ENCODE assay signal across 7 mouse cellular contexts in genomic region chr4:152115921-152116612, GRCm38 (mm10). TPM values are rescaled to one million over a fixed set of nuclear protein-coding genes. Genes with fewer than 3 reads are reported as not detected.
DNase-seq lines count a peak whose midpoint lies in the region; ATAC-seq and TF ChIP-seq lines count a peak whose summit lies in the region.

Gene Tnfrsf25 (plus strand): TSS chr4:152115934.

- no peak for TF ChIP-seq POLR2A in lung, adult 2 months (IDR thresholded peaks at IDR 0.05; ENCODE audit: borderline replicate concordance, extremely low read depth, low read depth, low read length)
- no peak for TF ChIP-seq POLR2A in small intestine, adult 2 months (IDR thresholded peaks at IDR 0.05; ENCODE audit: low read depth, low read length)

- peaks cover 15% of the 10 kb centered on the region for H3K27me3 ChIP-seq in lung, postnatal 0 days (replicated peaks; ENCODE audit: insufficient read depth, low read length)
- H3K27me3 ChIP-seq in forebrain, postnatal 0 days (ENCODE audit: insufficient read depth, low read length): peaks cover 60% of the 10 kb centered on the region
- peaks cover 75% of the 10 kb centered on the region for H3K27me3 ChIP-seq in limb, embryonic 15.5 days
- peaks cover 28% of the 10 kb centered on the region for H3K27me3 ChIP-seq in small intestine, adult 2 months (ENCODE audit: control insufficient read depth, insufficient read depth, low read length)

- TF ChIP-seq EP300 in lung, postnatal 0 days (IDR thresholded peaks at IDR 0.05): no peak

- TF ChIP-seq CTCF in lung, postnatal 0 days (IDR thresholded peaks at IDR 0.05): no peak
- TF ChIP-seq CTCF in lung, adult 2 months (IDR thresholded peaks at IDR 0.05; ENCODE audit: insufficient read depth, low read length): no peak
- no peak for TF ChIP-seq CTCF in forebrain, postnatal 0 days (IDR thresholded peaks at IDR 0.05; ENCODE audit: low read depth)
- no peak for TF ChIP-seq CTCF in small intestine, adult 2 months (IDR thresholded peaks at IDR 0.05; ENCODE audit: extremely low read depth, insufficient read length, insufficient replicate concordance, low read depth, low read length)

- WGBS in lung, postnatal 0 days: 9% methylated on average over 28 of the region's 30 CpGs
- 17% methylated on average over 30 of the region's 30 CpGs for WGBS in lung, adult 2 months
- WGBS in forebrain, postnatal 0 days: 7% methylated on average over 30 of the region's 30 CpGs
- 4% methylated on average over 30 of the region's 30 CpGs for WGBS in limb, embryonic 15.5 days
- WGBS in small intestine, adult 2 months: 21% methylated on average over 30 of the region's 30 CpGs

- H3K36me3 ChIP-seq in lung, postnatal 0 days (ENCODE audit: insufficient read depth, low read length): peaks cover 8% of the 10 kb centered on the region; the same call in 1 of the 2 replicates
- peaks cover 24% of the 10 kb centered on the region for H3K36me3 ChIP-seq in forebrain, postnatal 0 days (ENCODE audit: insufficient read depth)
- H3K36me3 ChIP-seq in limb, embryonic 15.5 days: peaks cover 41% of the 10 kb centered on the region
- H3K36me3 ChIP-seq in small intestine, adult 2 months (ENCODE audit: control insufficient read depth, insufficient read depth, low read length): 0 out of 2 replicates have a peak, but pooled peaks cover 1% of the 10 kb centered on the region

- H3K4me2 ChIP-seq in lung, postnatal 0 days (replicated peaks; ENCODE audit: low read depth, low read length): peak within 1 kb of the TSS; percentile 35
- no peak within 1 kb of the TSS for H3K4me2 ChIP-seq in forebrain, postnatal 0 days (ENCODE audit: low read depth)
- peak within 1 kb of the TSS; percentile 37 for H3K4me2 ChIP-seq in limb, embryonic 15.5 days

- peak; percentile 35 for DNase-seq in lung, postnatal 0 days (ENCODE audit: low spot score)
- no peak for DNase-seq in lung, adult 2 months
- DNase-seq in forebrain, postnatal 0 days: no peak
- no peak for DNase-seq in frontal cortex, postnatal 36 days (ENCODE audit: low spot score in 2 of 2)
- DNase-seq in frontal cortex, postnatal 10 days (ENCODE audit: low spot score in 2 of 2): no peak

- no peak within 1 kb of the TSS; the same call in 1 of the 2 replicates for H3K4me3 ChIP-seq in lung, postnatal 0 days (ENCODE audit: low read depth, low read length)
- no peak within 1 kb of the TSS for H3K4me3 ChIP-seq in lung, adult 2 months (replicated peaks; ENCODE audit: extremely low read depth, low read depth, low read length)
- no peak within 1 kb of the TSS for H3K4me3 ChIP-seq in forebrain, postnatal 0 days (ENCODE audit: low read depth, low read length)
- peak within 1 kb of the TSS; percentile 9 for H3K4me3 ChIP-seq in limb, embryonic 15.5 days
- H3K4me3 ChIP-seq in small intestine, adult 2 months (ENCODE audit: low read depth, low read length): peak within 1 kb of the TSS; percentile 26

- ATAC-seq in lung, postnatal 0 days: peak; percentile 23; the same call in 1 of the 2 replicates
- ATAC-seq in forebrain, postnatal 0 days: peak; percentile 19; the same call in 1 of the 2 replicates
- no peak for ATAC-seq in limb, embryonic 15.5 days (ENCODE audit: insufficient number of reproducible peaks, low FRiP score, low TSS enrichment, low read depth)

- no peaks in the 10 kb centered on the region for H3K9me3 ChIP-seq in lung, postnatal 0 days (ENCODE audit: low read length)
- no peaks in the 10 kb centered on the region for H3K9me3 ChIP-seq in forebrain, postnatal 0 days (ENCODE audit: low read length)
- H3K9me3 ChIP-seq in limb, embryonic 15.5 days: no peaks in the 10 kb centered on the region

- H3K4me1 ChIP-seq in lung, postnatal 0 days (ENCODE audit: insufficient read depth, low read depth, low read length): peaks cover 25% of the 10 kb centered on the region
- H3K4me1 ChIP-seq in lung, adult 2 months (ENCODE audit: control insufficient read depth, insufficient read depth, low read length): peaks cover 12% of the 10 kb centered on the region; the same call in 1 of the 2 replicates
- H3K4me1 ChIP-seq in forebrain, postnatal 0 days (ENCODE audit: insufficient read depth): peaks cover 11% of the 10 kb centered on the region; the same call in 1 of the 2 replicates
- peaks cover 30% of the 10 kb centered on the region for H3K4me1 ChIP-seq in limb, embryonic 15.5 days
- peaks cover 2% of the 10 kb centered on the region; the same call in 1 of the 2 replicates for H3K4me1 ChIP-seq in small intestine, adult 2 months (ENCODE audit: control insufficient read depth, insufficient read depth, insufficient read length, low read length)

- H3K27ac ChIP-seq in lung, postnatal 0 days (ENCODE audit: low read length): no peak within 1 kb of the TSS
- H3K27ac ChIP-seq in forebrain, postnatal 0 days (ENCODE audit: low read depth, low read length): no peak within 1 kb of the TSS
- H3K27ac ChIP-seq in limb, embryonic 15.5 days: no peak within 1 kb of the TSS
- no peak within 1 kb of the TSS; the same call in 1 of the 2 replicates for H3K27ac ChIP-seq in small intestine, adult 2 months (ENCODE audit: insufficient read depth, low read depth, low read length)

- H3K9ac ChIP-seq in lung, postnatal 0 days (replicated peaks; ENCODE audit: low read depth): 0 out of 2 replicates have a peak within 1 kb of the TSS, but pooled peaks have one; percentile 19
- H3K9ac ChIP-seq in forebrain, postnatal 0 days: no peak within 1 kb of the TSS
- H3K9ac ChIP-seq in limb, embryonic 15.5 days: 0 out of 2 replicates have a peak within 1 kb of the TSS, but pooled peaks have one; percentile 38

RNA-seq across cellular contexts. Expression of gene Tnfrsf25, which starts in this region (rescaled TPM):
- 1.2 and 1.4 TPM in 2 replicates for polyA plus RNA-seq in lung, postnatal 0 days (2015; fragmentation: Nextera tagmentation; extraction: Ambion mirVana)
- 8.1 and 12.7 TPM in 2 replicates for polyA plus RNA-seq in lung, adult 2 months (2012; rRNA removed)
- 1.4 TPM in 1 of 2 replicates, not detected in the other for total RNA-seq in forebrain, postnatal 0 days (2014; rRNA removed)
- 0.19 and 0.30 TPM in 2 replicates for polyA plus RNA-seq in forebrain, postnatal 0 days (2015; fragmentation: Nextera tagmentation; extraction: Ambion mirVana)
- 1.1 and 1.2 TPM in 2 replicates for polyA plus RNA-seq in limb, embryonic 15.5 days (2015; fragmentation: Nextera tagmentation; extraction: Ambion mirVana)
- 1.9 and 3.8 TPM in 2 replicates for polyA plus RNA-seq in small intestine, adult 2 months (2012; rRNA removed)

Comparison
In these comparisons a context has a peak if more than half of its experiments do, and no peak if none do; other contexts are left out.
1. H3K4me3 ChIP-seq: peak in limb, embryonic 15.5 days (single experiment) and small intestine, adult 2 months (single experiment); none in lung, postnatal 0 days (single experiment), lung, adult 2 months (single experiment) and forebrain, postnatal 0 days (single experiment).